Mouse (Mus musculus) cerebellum, postnatal 4 days (tissue): ENCODE measurements at regions not wholly inside any gene's neighbourhood (a gene's known extent, or its start where the extent isn't known, plus 50 kb on each side); places are given as distances from the start of the nearest gene placed in this dataset.
"Not testable (repeated sequence)": the region's sequence is repeated elsewhere in the genome, so short reads cannot be mapped to it uniquely, and the experiment has no call there.

ENCODE experiments used
- DNase-seq, 2 experiments: peaks; one replicate each; pipeline ENCODE4 v3.0.0; 2022; ENCODE audit warnings: low spot score in 2 of 2, mixed read lengths in 1 of 2

GRCm38 (mm10) chr17:14144082-14144481 lies 60.0 kb downstream of the Dact2 start:
- no peak for DNase-seq

- no peak for DNase-seq
Measured at GRCm38 (mm10) chr17:14141669-14142068, 62.4 kb downstream of the Dact2 start.

GRCm38 (mm10) chr17:14140266-14140665 lies 63.8 kb downstream of the Dact2 start:
- DNase-seq, result no peak

GRCm38 (mm10) chr17:14138941-14139340 lies 65.2 kb downstream of the Dact2 start:
- DNase-seq, result no peak

- DNase-seq, result peak in 1 of 2 experiments; percentile 52
Measured at GRCm38 (mm10) chr17:14136702-14137315, 67.3 kb downstream of the Dact2 start.

- DNase-seq, result no peak
Measured at GRCm38 (mm10) chr17:14134604-14135003, 69.5 kb downstream of the Dact2 start.

- DNase-seq, result no peak
Measured at GRCm38 (mm10) chr17:14133986-14134385, 70.1 kb downstream of the Dact2 start.

GRCm38 (mm10) chr17:14127031-14127430 lies 67.7 kb upstream of the Gm7358 start:
- DNase-seq, result not testable (repeated sequence)

- DNase-seq, result no peak
Measured at GRCm38 (mm10) chr17:14118863-14119262, 59.5 kb upstream of the Gm7358 start.

- DNase-seq, result no peak
Measured at GRCm38 (mm10) chr17:14116223-14116622, 56.9 kb upstream of the Gm7358 start.

- DNase-seq, result no peak
Measured at GRCm38 (mm10) chr17:14114856-14115255, 55.5 kb upstream of the Gm7358 start.

GRCm38 (mm10) chr17:14111692-14112091 lies 52.4 kb upstream of the Gm7358 start:
- DNase-seq, result peak in 1 of 2 experiments; percentile 33
